Mouse (Mus musculus): ENCODE results near the gene Rbm15.

GRCm38 (mm10) chr3:107290764-107291381 lies 42.6 kb downstream of the Rbm15 start, which contains the start of gene Slc16a4:
- TF ChIP-seq POLR2A (IDR thresholded peaks at IDR 0.05; ENCODE audit: insufficient read depth, low read depth, low read length) (no peak), CTCF (IDR thresholded peaks at IDR 0.05; ENCODE audit: insufficient read depth, low read depth, low read length) (no peak)

Measured in olfactory bulb, adult 2 months (tissue).